Mouse (Mus musculus): ENCODE data around the gene Vps36. TPM values are rescaled to one million over a fixed set of nuclear protein-coding genes. Genes with fewer than 3 reads are reported as not detected.

Gene Vps36
- polyA plus RNA-seq, 1 experiment, result 16.5 TPM

- no peak for DNase-seq (ENCODE audit: extremely low spot score in 1 of 2, low spot score in 1 of 2)
These were observed 14.9 kb downstream of the Vps36 start for GRCm38 (mm10) chr8:22207535-22207934.

- DNase-seq (ENCODE audit: extremely low spot score in 1 of 2, low spot score in 1 of 2), result no peak
These were observed 16.4 kb downstream of the Vps36 start for GRCm38 (mm10) chr8:22209012-22209411.

- DNase-seq (ENCODE audit: extremely low spot score in 1 of 2, low spot score in 1 of 2), result no peak
These were observed 22.2 kb downstream of the Vps36 start for GRCm38 (mm10) chr8:22214826-22215225.

- DNase-seq (ENCODE audit: extremely low spot score in 1 of 2, low spot score in 1 of 2), result no peak
These were observed 33.8 kb downstream of the Vps36 start for GRCm38 (mm10) chr8:22226361-22226760.

GRCm38 (mm10) chr8:22227061-22227877 lies 34.7 kb downstream of the Vps36 start, which contains the start of gene Thsd1:
Gene Thsd1 (plus strand): TSS chr8:22227313.
- no peak for DNase-seq (ENCODE audit: extremely low spot score in 1 of 2, low spot score in 1 of 2)

GRCm38 (mm10) chr8:22228621-22229020 lies 36.0 kb downstream of the Vps36 start:
- no peak for DNase-seq (ENCODE audit: extremely low spot score in 1 of 2, low spot score in 1 of 2)

- DNase-seq (ENCODE audit: extremely low spot score in 1 of 2, low spot score in 1 of 2), result no peak
These were observed 50.4 kb downstream of the Vps36 start for GRCm38 (mm10) chr8:22242986-22243385.

GRCm38 (mm10) chr8:22245663-22246062 lies 53.1 kb downstream of the Vps36 start:
- DNase-seq (ENCODE audit: extremely low spot score in 1 of 2, low spot score in 1 of 2), result no peak

- DNase-seq (ENCODE audit: extremely low spot score in 1 of 2, low spot score in 1 of 2), result peak in 1 of 2 experiments; percentile 16
These were observed 55.3 kb downstream of the Vps36 start for GRCm38 (mm10) chr8:22247956-22248355.

- no peak for DNase-seq (ENCODE audit: extremely low spot score in 1 of 2, low spot score in 1 of 2)
These were observed 56.5 kb downstream of the Vps36 start for GRCm38 (mm10) chr8:22249080-22249479.

GRCm38 (mm10) chr8:22258946-22259450 lies 66.4 kb downstream of the Vps36 start:
- DNase-seq (ENCODE audit: extremely low spot score in 1 of 2, low spot score in 1 of 2), result no peak

GRCm38 (mm10) chr8:22259531-22259930 lies 66.9 kb downstream of the Vps36 start:
- no peak for DNase-seq (ENCODE audit: extremely low spot score in 1 of 2, low spot score in 1 of 2)

- no peak for DNase-seq (ENCODE audit: extremely low spot score in 1 of 2, low spot score in 1 of 2)
These were observed 67.6 kb downstream of the Vps36 start for GRCm38 (mm10) chr8:22260091-22260722.

- DNase-seq (ENCODE audit: extremely low spot score in 1 of 2, low spot score in 1 of 2), result no peak
These were observed 69.7 kb downstream of the Vps36 start for GRCm38 (mm10) chr8:22262267-22262666.

GRCm38 (mm10) chr8:22264292-22264691 lies 71.7 kb downstream of the Vps36 start:
- DNase-seq (ENCODE audit: extremely low spot score in 1 of 2, low spot score in 1 of 2), result no peak

- DNase-seq (ENCODE audit: extremely low spot score in 1 of 2, low spot score in 1 of 2), result no peak
These were observed 72.2 kb downstream of the Vps36 start for GRCm38 (mm10) chr8:22264787-22265186.

- no peak for DNase-seq (ENCODE audit: extremely low spot score in 1 of 2, low spot score in 1 of 2)
These were observed 72.6 kb downstream of the Vps36 start for GRCm38 (mm10) chr8:22265194-22265593.

- no peak for DNase-seq (ENCODE audit: extremely low spot score in 1 of 2, low spot score in 1 of 2)
These were observed 74.2 kb downstream of the Vps36 start for GRCm38 (mm10) chr8:22266809-22267208.
